Mouse (Mus musculus) Patski (cell line): ENCODE measurements around the gene Slc12a8. TPM values are rescaled to one million over a fixed set of nuclear protein-coding genes. Genes with fewer than 3 reads are reported as not detected.

Source experiments
- ATAC-seq: fragments of 100-300 bp; one replicate; pipeline ENCODE4 v1.8.0; 2021
- CTCF ChIA-PET: fragments of 350-600 bp; sonication (Branson Sonifier 250); formaldehyde crosslinking; loops from one replicate; lab custom pipeline; 2022; ENCODE audit warnings: inconsistent platforms; lab: Charles Lee
- POLR2A ChIA-PET: fragments of 350-600 bp; sonication (Branson Sonifier 250); formaldehyde crosslinking; loops from one replicate; lab custom pipeline; 2022; ENCODE audit warnings: antibody characterized with exemption, inconsistent platforms; lab: Charles Lee
- DNase-seq: peaks from one replicate; pipeline ENCODE4 v3.0.0-alpha.2; 2011; ENCODE audit warnings: low read depth, low spot score
- H3K27me3 ChIP-seq: fragments of 371-371 bp; one replicate; pipeline ENCODE4 v1.5.1; 2021
- CTCF ChIP-seq: fragments of 100-300 bp; IDR thresholded peaks from one replicate; pipeline ENCODE4 v1.5.1; 2021
- in situ Hi-C: fragments of 300-500 bp; cut with MboI; formaldehyde crosslinking; loops from 3 replicates; pipeline ENCODE4 v1.11.1; 2018; ENCODE audit warnings: low pct_unique_long_range_greater_than_20kb, mixed read lengths
- polyA plus RNA-seq: library from polyadenylated mRNA; unstranded; gene quantifications from one replicate; pipeline ENCODE4 v1.2.3, GENCODE M21; 2021

Slc12a8 gene
- polyA plus RNA-seq, 1 experiment from 2014 or later, result 1.2 TPM

GRCm38 (mm10) chr16:33696811-33697575 is 179.9 kb downstream of the Slc12a8 start:
- in situ Hi-C loops, result no loop called here
- no peak for TF ChIP-seq CTCF
- DNase-seq, result no peak
- ChIA-PET POLR2A (no interaction called here), CTCF (interaction anchor here (1.2 kb wide), 1 partner anchor 104 kb away, joined by 3 read pairs; no protein-coding TSS in a partner anchor)
- no peaks in the 10 kb centered on the region for H3K27me3 ChIP-seq
- no peak for ATAC-seq

- in situ Hi-C loops, result no loop called here
- no peak for DNase-seq
- H3K27me3 ChIP-seq, result no peaks in the 10 kb centered on the region
- ChIA-PET CTCF (no interaction called here), POLR2A (interaction anchor here (0.7 kb wide), 1 partner anchor 10 kb away, joined by 4 read pairs; no protein-coding TSS in a partner anchor)
- no peak for ATAC-seq
- no peak for TF ChIP-seq CTCF
Observed at GRCm38 (mm10) chr16:33697576-33698276, 180.6 kb downstream of the Slc12a8 start.

- ChIA-PET POLR2A (interaction anchor here (0.7 kb wide), 1 partner anchor 10 kb away, joined by 4 read pairs; no protein-coding TSS in a partner anchor), CTCF (no interaction called here)
- no peak for DNase-seq
- in situ Hi-C loops, result no loop called here
- ATAC-seq, result no peak
- no peaks in the 10 kb centered on the region for H3K27me3 ChIP-seq
- TF ChIP-seq CTCF, result no peak
Observed at GRCm38 (mm10) chr16:33698277-33698790, 181.2 kb downstream of the Slc12a8 start.

GRCm38 (mm10) chr16:33700584-33700983 is 183.5 kb downstream of the Slc12a8 start:
- H3K27me3 ChIP-seq, result no peaks in the 10 kb centered on the region
- CTCF ChIA-PET, result interaction anchor here (1.5 to 1.6 kb wide), 2 partner anchors 15 to 32 kb away, joined by 3 read pairs; no protein-coding TSS in a partner anchor
- POLR2A ChIA-PET, result interaction anchor here (0.6 to 0.7 kb wide), 2 partner anchors 22 to 47 kb away, joined by 3 read pairs; no protein-coding TSS in a partner anchor
- DNase-seq (no peak), ATAC-seq (no peak)
- in situ Hi-C loops, result no loop called here
- TF ChIP-seq CTCF, result no peak

- ChIA-PET CTCF (no interaction called here), POLR2A (no interaction called here)
- ATAC-seq, result no peak
- H3K27me3 ChIP-seq, result no peaks in the 10 kb centered on the region
- in situ Hi-C loops, result no loop called here
- no peak for DNase-seq
- TF ChIP-seq CTCF, result no peak
Observed at GRCm38 (mm10) chr16:33701872-33702271, 184.7 kb downstream of the Slc12a8 start.

- ChIA-PET CTCF (interaction anchor here (1.5 kb wide), 1 partner anchor 23 kb away, joined by 3 read pairs; no protein-coding TSS in a partner anchor), POLR2A (interaction anchor here (1.1 to 1.3 kb wide), 2 partner anchors 13 kb away, joined by 3 to 8 read pairs; no protein-coding TSS in a partner anchor)
- no peak for TF ChIP-seq CTCF
Observed at GRCm38 (mm10) chr16:33704289-33704688, 187.2 kb downstream of the Slc12a8 start.

GRCm38 (mm10) chr16:33705258-33705657 is 188.1 kb downstream of the Slc12a8 start:
- POLR2A ChIA-PET, result interaction anchor here (1.1 kb wide), 1 partner anchor 14 kb away, joined by 3 read pairs; no protein-coding TSS in a partner anchor

More at GRCm38 (mm10) chr16:33704289-33704688, 187.2 kb downstream of the Slc12a8 start:
- in situ Hi-C loops, result no loop called here
- ATAC-seq (no peak), DNase-seq (no peak)
- H3K27me3 ChIP-seq, result no peaks in the 10 kb centered on the region

GRCm38 (mm10) chr16:33706111-33706890 is 189.2 kb downstream of the Slc12a8 start:
- POLR2A ChIA-PET, result no interaction called here
- ATAC-seq, result no peak

More at GRCm38 (mm10) chr16:33705258-33705657, 188.1 kb downstream of the Slc12a8 start:
- in situ Hi-C loops, result no loop called here
- TF ChIP-seq CTCF, result no peak
- no peak for ATAC-seq
- CTCF ChIA-PET, result interaction anchor here (1.5 kb wide), 1 partner anchor 22 kb away, joined by 3 read pairs; no protein-coding TSS in a partner anchor
- DNase-seq, result no peak
- no peaks in the 10 kb centered on the region for H3K27me3 ChIP-seq

GRCm38 (mm10) chr16:33708031-33708430 is 190.9 kb downstream of the Slc12a8 start:
- no peak for TF ChIP-seq CTCF
- POLR2A ChIA-PET, result no interaction called here
- CTCF ChIA-PET, result no interaction called here

More at GRCm38 (mm10) chr16:33706111-33706890, 189.2 kb downstream of the Slc12a8 start:
- in situ Hi-C loops, result no loop called here
- no peaks in the 10 kb centered on the region for H3K27me3 ChIP-seq
- TF ChIP-seq CTCF, result no peak
- CTCF ChIA-PET, result no interaction called here
- no peak for DNase-seq

More at GRCm38 (mm10) chr16:33708031-33708430, 190.9 kb downstream of the Slc12a8 start:
- DNase-seq (no peak), ATAC-seq (no peak)
- in situ Hi-C loops, result no loop called here
- H3K27me3 ChIP-seq, result no peaks in the 10 kb centered on the region
